Mouse (Mus musculus): ENCODE data around the gene Olfr30.
"Not testable (repeated sequence)": the region's sequence is repeated elsewhere in the genome, so short reads cannot be mapped to it uniquely, and the experiment has no call there.

DNA sequence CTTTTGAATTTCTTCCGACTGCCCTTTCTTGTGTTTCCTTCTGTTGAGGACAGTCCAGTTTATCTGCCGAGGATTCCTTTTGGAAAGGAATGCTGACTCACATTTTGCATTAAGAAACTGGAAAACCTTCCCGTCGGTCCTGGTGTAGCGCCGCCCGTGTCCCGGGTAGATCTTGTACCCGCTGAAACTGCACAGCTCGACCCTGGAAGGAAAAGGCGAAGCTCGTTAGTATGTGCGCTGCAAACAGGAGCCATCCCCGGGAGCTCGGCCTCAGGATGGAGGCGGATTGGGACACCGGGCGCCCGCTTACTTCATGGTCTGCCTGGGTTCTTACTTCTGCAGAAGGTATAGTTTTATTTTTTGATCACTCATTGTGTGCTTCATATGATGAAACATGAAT, 47.0 kb upstream of the Olfr30 start:
- TF ChIP-seq CTCF, EP300 (IDR thresholded peaks at IDR 0.05; ENCODE audit: low read depth): not testable (repeated sequence)
